Mouse (Mus musculus): ENCODE results near the gene Gm3264.
"Not testable (repeated sequence)": the region's sequence is repeated elsewhere in the genome, so short reads cannot be mapped to it uniquely, and the experiment has no call there.

Gm3264 gene

GRCm38 (mm10) chr14:4855299-4855980, at the start of gene Gm3264:
Gene Gm3264, plus strand, starts transcription at chr14:4855576.
- DNase-seq (ENCODE audit: low read depth in 2 of 2, low spot score in 2 of 2) = not testable (repeated sequence)

- DNase-seq (ENCODE audit: low read depth in 2 of 2, low spot score in 2 of 2) = peak in 1 of 2 experiments; percentile 1
Observed at GRCm38 (mm10) chr14:4806421-4806820, 49.0 kb upstream of the Gm3264 start.

- not testable (repeated sequence) for DNase-seq (ENCODE audit: low read depth in 2 of 2, low spot score in 2 of 2)
Observed at GRCm38 (mm10) chr14:4821950-4822349, 33.4 kb upstream of the Gm3264 start.

GRCm38 (mm10) chr14:4837806-4838205, 17.6 kb upstream of the Gm3264 start, which contains the start of gene Gm3269:
Gene Gm3269, plus strand, starts transcription at chr14:4838106.
- DNase-seq (ENCODE audit: low read depth in 2 of 2, low spot score in 2 of 2) = not testable (repeated sequence)

- DNase-seq (ENCODE audit: low read depth in 2 of 2, low spot score in 2 of 2) = not testable (repeated sequence)
Observed at GRCm38 (mm10) chr14:4892116-4892515, 36.7 kb downstream of the Gm3264 start, which contains the start of gene Gm3278. Gene Gm3278, plus strand, starts transcription at chr14:4892416.
